Mouse (Mus musculus) ES-Bruce4 (cell line): ENCODE data around the gene Rragd. TPM values are rescaled to one million over a fixed set of nuclear protein-coding genes. Genes with fewer than 3 reads are reported as not detected.
"Not testable (repeated sequence)": the region's sequence is repeated elsewhere in the genome, so short reads cannot be mapped to it uniquely, and the experiment has no call there.

ENCODE experiments used
- H3K27ac ChIP-seq: 2 replicates; pipeline ENCODE4 v1.5.1; 2012; ENCODE audit warnings: low read length, inconsistent platforms; ENCODE audit not compliant: insufficient read depth
- H3K27me3 ChIP-seq: 2 replicates; pipeline ENCODE4 v1.6.1; 2012; ENCODE audit warnings: mild to moderate bottlenecking, low read length, inconsistent platforms; ENCODE audit not compliant: control insufficient read depth, poor library complexity, insufficient read depth, severe bottlenecking
- H3K36me3 ChIP-seq: 2 replicates; pipeline ENCODE4 v1.6.1; 2012; ENCODE audit warnings: inconsistent platforms, mild to moderate bottlenecking, low read length, moderate library complexity; ENCODE audit not compliant: control insufficient read depth, poor library complexity, insufficient read depth, severe bottlenecking
- H3K4me1 ChIP-seq: one replicate; pipeline ENCODE4 v1.8.1; 2011; ENCODE audit warnings: low read length; ENCODE audit not compliant: control insufficient read depth, insufficient read depth
- H3K4me3 ChIP-seq: 2 replicates; pipeline ENCODE4 v1.5.1; 2011; ENCODE audit warnings: low read depth, mild to moderate bottlenecking, low read length
- H3K9ac ChIP-seq: 2 replicates; pipeline ENCODE4 v1.6.1; 2012; ENCODE audit warnings: low read depth, mild to moderate bottlenecking, inconsistent platforms; ENCODE audit not compliant: poor library complexity, severe bottlenecking
- H3K9me3 ChIP-seq: replicated peaks from 2 replicates; pipeline ENCODE4 v1.6.1; 2012; ENCODE audit warnings: mild to moderate bottlenecking, low read length, inconsistent platforms; ENCODE audit not compliant: control insufficient read depth, poor library complexity, insufficient read depth, severe bottlenecking
- CTCF ChIP-seq: IDR thresholded peaks from one replicate; pipeline ENCODE4 v1.8.1; 2011; ENCODE audit warnings: low read depth, low read length
- EP300 ChIP-seq: IDR thresholded peaks from 2 replicates; pipeline ENCODE4 v1.6.1; 2011; ENCODE audit warnings: low read depth, low read length; ENCODE audit not compliant: insufficient read depth
- POLR2A ChIP-seq: IDR thresholded peaks from one replicate; pipeline ENCODE4 v1.8.1; 2011; ENCODE audit warnings: low read length; ENCODE audit not compliant: insufficient read depth
- polyA plus RNA-seq: library from polyadenylated mRNA; stranded (reverse); fragments of >200 nt; gene quantifications from 2 replicates; pipeline ENCODE4 v1.2.4, GENCODE M21; 2011; ENCODE audit warnings: low read depth; ENCODE audit not compliant: missing spikeins, insufficient read depth, insufficient read length

Rragd gene
- polyA plus RNA-seq, 1 experiment = 27.2 TPM

DNA sequence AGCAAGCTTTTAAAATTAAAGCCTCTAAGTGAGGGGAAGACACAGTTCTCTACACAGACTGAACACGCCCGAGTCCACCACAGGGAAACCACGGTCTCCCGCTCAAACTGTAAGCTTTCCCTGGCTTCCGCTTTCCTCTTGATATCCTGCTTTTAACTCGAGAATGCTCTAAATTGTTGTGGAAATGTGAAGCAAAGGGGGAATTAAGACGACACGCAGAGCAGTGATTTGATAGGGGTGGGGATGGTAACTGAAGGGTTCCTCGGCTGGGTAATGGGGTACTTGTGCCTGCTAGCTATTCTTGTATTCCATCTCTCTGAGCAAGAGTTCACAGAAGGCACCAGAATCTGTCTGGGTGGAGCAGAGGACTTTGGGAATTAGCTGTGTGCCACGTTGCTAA, 34.1 kb upstream of the Rragd start:
- no peaks in the 10 kb centered on the region for H3K27me3 ChIP-seq
- peaks cover 1% of the 10 kb centered on the region for H3K4me1 ChIP-seq
- H3K4me3 ChIP-seq = no peak overlapping the region
- no peaks in the 10 kb centered on the region for H3K36me3 ChIP-seq
- TF ChIP-seq CTCF (no peak), POLR2A (no peak), EP300 (no peak)
- no peak overlapping the region for H3K27ac ChIP-seq
- 0 out of 2 replicates have a peak overlapping the region, but pooled peaks have one; percentile 32 for H3K9ac ChIP-seq
- no peaks in the 10 kb centered on the region for H3K9me3 ChIP-seq

DNA sequence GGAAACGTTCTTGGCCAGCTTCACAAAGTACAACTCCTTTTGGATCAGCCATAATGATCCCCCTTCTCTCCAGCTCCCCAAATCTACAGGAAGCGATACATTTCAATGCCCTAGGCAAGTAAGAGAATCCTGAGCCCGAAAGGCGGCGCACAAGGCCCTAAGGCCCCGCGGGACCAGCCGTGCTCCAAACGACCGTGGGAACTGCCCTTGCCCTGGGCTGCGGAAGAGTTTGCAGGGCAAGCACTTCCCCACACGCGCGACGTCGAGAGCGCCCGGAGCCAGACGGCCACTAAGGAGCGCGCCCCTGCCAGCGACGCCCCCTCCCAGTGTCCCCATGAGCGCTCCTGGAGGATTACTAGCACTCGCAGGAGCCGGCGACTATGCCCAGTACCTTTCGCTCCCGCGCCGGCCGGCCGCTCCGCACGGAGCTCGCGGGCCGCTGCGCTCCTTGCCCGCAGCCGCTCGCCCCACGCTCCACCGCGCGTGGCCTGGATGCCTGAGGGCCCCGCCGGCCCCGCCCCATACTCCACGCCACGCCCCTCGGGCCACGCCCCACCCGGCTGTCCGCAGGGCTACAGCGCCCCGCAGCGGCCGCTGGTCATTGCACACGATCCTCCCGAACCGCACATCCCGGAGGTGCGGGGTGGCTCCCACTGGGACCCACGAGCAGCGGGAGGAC, 32.3 kb upstream of the Rragd start, which contains the start of gene Ankrd6:
Ankrd6 (minus strand) TSS at position 486 of the 679 bp plus-strand sequence.
- peak within 1 kb of the TSS; percentile 69 for H3K9ac ChIP-seq
- H3K4me3 ChIP-seq = peak within 1 kb of the TSS; percentile 72
- H3K36me3 ChIP-seq = no peaks in the 10 kb centered on the region
- TF ChIP-seq CTCF = peak; percentile 74
- no peak for TF ChIP-seq EP300
- H3K27ac ChIP-seq = no peak within 1 kb of the TSS
- H3K4me1 ChIP-seq = peaks cover 1% of the 10 kb centered on the region
- H3K9me3 ChIP-seq = no peaks in the 10 kb centered on the region
- H3K27me3 ChIP-seq = no peaks in the 10 kb centered on the region

DNA sequence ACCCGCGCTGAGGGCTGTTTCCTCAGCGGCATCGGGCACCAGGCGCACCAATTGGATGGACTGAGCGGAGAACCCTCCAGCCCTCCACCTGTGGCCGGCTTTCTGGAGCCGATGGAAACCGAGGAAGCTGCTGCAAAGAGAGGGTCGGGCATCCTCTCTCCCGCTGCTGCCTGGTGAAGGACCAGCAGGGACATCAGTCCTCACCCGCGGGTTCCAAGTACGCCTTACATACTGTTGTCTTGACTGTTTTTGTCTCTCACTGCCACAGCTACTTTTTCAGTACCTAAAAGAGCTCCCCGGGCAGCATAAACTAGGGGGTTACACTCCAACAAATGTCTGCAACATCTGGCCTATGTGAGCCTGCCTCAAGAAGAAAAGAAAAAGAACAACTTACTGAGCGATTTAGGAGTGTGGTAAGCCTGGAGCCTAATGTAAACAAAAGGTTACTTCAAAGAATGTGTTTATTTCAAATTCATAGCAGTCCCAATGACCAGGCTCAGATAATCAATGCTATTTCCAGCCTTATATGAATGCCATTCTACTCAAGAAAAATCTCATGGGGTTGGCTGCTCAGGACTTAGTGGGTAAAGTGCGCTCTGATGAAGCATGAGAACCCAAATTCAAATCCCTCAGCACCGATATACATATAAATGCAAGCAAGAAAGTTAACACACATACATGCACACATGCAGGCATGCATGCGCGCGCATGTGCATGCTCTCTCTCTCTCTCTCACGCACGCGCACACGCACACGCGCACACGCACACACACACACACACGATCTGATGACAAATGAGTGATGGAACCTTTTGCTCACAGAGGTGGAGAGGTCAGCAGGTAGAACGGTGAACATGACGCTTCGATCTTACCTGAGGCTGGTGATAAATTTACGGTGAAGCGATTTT, 31.5 kb upstream of the Rragd start:
- no peaks in the 10 kb centered on the region for H3K36me3 ChIP-seq
- no peak overlapping the region for H3K27ac ChIP-seq
- TF ChIP-seq POLR2A (no peak), CTCF (no peak), EP300 (no peak)

DNA sequence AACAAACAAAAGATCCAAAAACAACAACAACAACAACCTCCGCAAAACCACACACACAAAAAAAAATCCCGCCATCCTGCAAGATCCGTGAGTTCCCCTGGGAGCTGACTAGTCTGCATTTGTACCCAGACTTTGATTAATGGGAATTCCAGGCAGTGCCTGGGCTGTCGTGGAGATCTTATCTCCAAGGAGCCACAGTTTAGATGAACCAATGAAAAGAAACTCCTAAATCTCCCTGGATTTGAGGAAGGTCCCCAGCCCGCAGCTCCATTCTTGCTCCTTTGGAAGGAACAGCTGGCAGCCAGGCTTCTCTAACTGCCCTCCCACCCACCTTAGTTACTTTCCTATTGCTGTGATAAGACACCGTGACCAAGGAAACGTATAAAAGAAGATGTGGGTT, 30.2 kb upstream of the Rragd start:
- H3K27ac ChIP-seq = no peak overlapping the region
- H3K4me3 ChIP-seq = no peak overlapping the region
- H3K9ac ChIP-seq = no peak overlapping the region
- no peak for TF ChIP-seq EP300
- TF ChIP-seq CTCF = no peak
- TF ChIP-seq POLR2A = no peak
- H3K27me3 ChIP-seq = no peaks in the 10 kb centered on the region
- H3K36me3 ChIP-seq = no peaks in the 10 kb centered on the region
- H3K4me1 ChIP-seq = peaks cover 3% of the 10 kb centered on the region
- H3K9me3 ChIP-seq = no peaks in the 10 kb centered on the region

More for the DNA sequence above, 31.5 kb upstream of the Rragd start:
- H3K4me1 ChIP-seq = peaks cover 1% of the 10 kb centered on the region
- H3K9me3 ChIP-seq = no peaks in the 10 kb centered on the region
- H3K4me3 ChIP-seq = peak overlapping the region; percentile 72
- H3K27me3 ChIP-seq = no peaks in the 10 kb centered on the region
- peak overlapping the region; percentile 69 for H3K9ac ChIP-seq

DNA sequence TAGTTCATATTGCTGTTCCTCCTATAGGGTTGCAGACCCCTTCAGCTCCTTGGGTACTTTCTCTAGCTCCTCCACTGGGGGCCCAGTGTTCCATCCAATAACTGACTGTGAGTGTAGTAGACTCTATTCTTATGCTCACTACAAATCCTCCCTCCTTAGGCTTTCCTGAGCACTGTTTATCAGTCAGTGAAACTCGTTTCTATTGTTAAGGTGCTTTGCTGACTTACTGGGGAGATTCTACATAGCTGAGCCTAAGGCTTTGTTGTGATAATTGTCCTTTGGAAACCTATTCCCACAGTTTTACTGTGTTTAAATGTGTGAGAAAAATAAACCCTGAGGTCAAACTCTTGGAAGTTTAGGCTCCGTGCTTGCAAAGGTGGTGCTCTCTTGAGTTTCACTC, 26.4 kb upstream of the Rragd start:
- TF ChIP-seq CTCF (no peak), EP300 (no peak), POLR2A (no peak)
- H3K36me3 ChIP-seq = no peaks in the 10 kb centered on the region
- H3K9me3 ChIP-seq = no peaks in the 10 kb centered on the region
- H3K27me3 ChIP-seq = no peaks in the 10 kb centered on the region
- H3K4me1 ChIP-seq = peaks cover 3% of the 10 kb centered on the region
- H3K4me3 ChIP-seq = no peak overlapping the region
- no peak overlapping the region for H3K9ac ChIP-seq
- no peak overlapping the region for H3K27ac ChIP-seq

DNA sequence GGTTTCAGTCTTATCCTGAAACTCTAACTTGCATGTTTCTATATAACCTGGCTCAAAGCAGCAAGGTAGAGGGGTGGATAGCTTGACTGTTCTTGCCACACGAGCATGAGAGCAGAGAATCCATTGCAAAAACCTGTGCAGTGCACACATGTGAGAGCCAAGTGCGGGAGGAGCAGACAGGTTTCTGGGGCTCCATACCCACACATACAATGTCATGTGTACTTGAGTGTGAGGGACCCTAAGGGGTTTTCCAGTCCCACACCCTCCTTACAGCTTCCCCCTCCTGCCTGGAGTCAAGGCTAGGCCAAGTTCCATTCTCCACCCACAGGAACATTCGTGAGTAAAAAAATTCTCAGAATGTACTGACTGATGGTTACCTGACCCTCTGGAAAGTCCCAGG, 21.4 kb upstream of the Rragd start:
- no peak overlapping the region for H3K27ac ChIP-seq

DNA sequence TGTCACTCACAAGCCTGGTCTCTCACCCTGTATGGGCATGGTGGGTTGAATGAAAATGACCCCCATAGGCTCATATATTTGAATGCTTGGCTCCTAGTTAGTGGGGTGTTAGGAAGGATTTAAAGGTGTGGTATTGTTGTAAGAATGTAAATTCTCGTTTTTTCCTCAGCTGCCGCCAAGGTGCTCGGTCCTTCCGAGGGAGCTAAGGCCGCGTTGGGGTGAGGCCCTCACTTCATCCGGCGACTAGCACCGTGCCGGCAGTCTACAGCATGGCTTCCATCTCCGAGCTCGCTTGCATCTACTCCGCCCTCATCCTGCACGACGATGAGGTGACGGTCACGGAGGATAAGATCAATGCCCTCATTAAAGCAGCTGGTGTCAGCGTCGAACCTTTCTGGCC, 18.2 kb upstream of the Rragd start:
- H3K4me3 ChIP-seq = peak overlapping the region; percentile 17; the same call in 1 of the 2 replicates
- not testable (repeated sequence) for H3K9me3 ChIP-seq, H3K36me3 ChIP-seq, H3K27ac ChIP-seq, H3K4me1 ChIP-seq, H3K9ac ChIP-seq, H3K27me3 ChIP-seq

More for the DNA sequence above, 21.4 kb upstream of the Rragd start:
- Histone ChIP-seq H3K9ac (no peak overlapping the region), H3K4me3 (no peak overlapping the region), H3K27me3 (no peaks in the 10 kb centered on the region), H3K4me1 (peaks cover 2% of the 10 kb centered on the region), H3K36me3 (no peaks in the 10 kb centered on the region), H3K9me3 (no peaks in the 10 kb centered on the region; the same call in 1 of the 2 replicates)
- TF ChIP-seq CTCF (no peak), POLR2A (no peak), EP300 (no peak)
